Mouse (Mus musculus): ENCODE measurements around the gene Igfbp5. TPM values are rescaled to one million over a fixed set of nuclear protein-coding genes. Genes with fewer than 3 reads are reported as not detected.

Igfbp5 gene
- polyA plus RNA-seq, 1 experiment from 2014 or later, result 56.4 TPM

DNA sequence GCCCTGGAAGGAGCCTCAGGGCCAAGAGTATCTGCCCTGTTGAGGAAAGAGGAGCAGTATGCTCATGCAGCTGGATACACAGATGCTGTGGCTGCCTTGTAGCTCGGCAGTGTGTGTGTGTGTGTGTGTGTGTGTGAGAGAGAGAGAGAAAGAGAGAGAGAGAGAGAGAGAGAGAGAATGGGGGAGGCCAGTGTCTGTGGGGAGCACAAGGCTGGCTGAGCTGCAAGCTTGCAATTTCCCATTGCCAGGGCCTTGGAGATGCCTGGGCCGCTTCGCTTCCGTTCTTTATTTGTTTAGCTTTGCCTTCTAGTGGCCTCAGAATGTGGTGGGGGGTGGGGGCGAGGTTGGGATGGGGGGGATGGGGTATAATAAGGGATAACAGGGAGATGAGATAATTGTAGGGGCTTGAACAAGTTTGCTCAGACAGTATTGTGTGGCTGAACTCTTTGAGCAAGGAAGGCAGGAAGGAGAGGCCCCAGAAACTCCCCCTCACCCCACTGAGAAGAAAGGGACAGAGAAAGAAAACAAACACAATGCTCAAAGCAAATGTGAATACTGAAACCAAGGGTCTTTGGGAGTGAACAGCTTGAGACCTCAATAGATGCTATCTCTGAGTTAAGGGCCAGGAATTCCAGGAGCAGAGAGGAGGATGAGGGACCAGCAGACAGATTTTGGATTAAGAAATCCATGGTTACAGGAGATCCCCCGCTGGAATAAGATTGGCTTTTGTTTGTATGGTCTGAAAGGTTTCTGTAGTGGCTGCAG is 60.9 kb downstream of the Igfbp5 start:
- H3K4me2 ChIP-seq (replicated peaks; ENCODE audit: low read depth, low read length), result no peak overlapping the region
- H3K36me3 ChIP-seq (ENCODE audit: control insufficient read depth, insufficient read depth, low read length), result no peaks in the 10 kb centered on the region
- peak; percentile 71 for ATAC-seq (ENCODE audit: low FRiP score, low TSS enrichment)
- no peak overlapping the region for H3K4me3 ChIP-seq (ENCODE audit: low read length)
- H3K9me3 ChIP-seq (ENCODE audit: control insufficient read depth, low read length), result peaks cover 3% of the 10 kb centered on the region; the same call in 1 of the 2 replicates
- H3K27ac ChIP-seq (ENCODE audit: low read depth, low read length), result peak overlapping the region; percentile 73
- 5% methylated on average over 6 of the region's 6 CpGs for WGBS
- no peaks in the 10 kb centered on the region for H3K27me3 ChIP-seq (ENCODE audit: control insufficient read depth, insufficient read depth, low read length)
- no peak overlapping the region for H3K9ac ChIP-seq (ENCODE audit: low read depth, low read length)
- peaks cover 14% of the 10 kb centered on the region for H3K4me1 ChIP-seq (ENCODE audit: control insufficient read depth, insufficient read depth, low read length)

GRCm38 (mm10) chr1:72813089-72813638 is 61.5 kb downstream of the Igfbp5 start:
- H3K4me2 ChIP-seq (replicated peaks; ENCODE audit: low read depth, low read length), result no peak overlapping the region
- H3K9me3 ChIP-seq (ENCODE audit: control insufficient read depth, low read length), result peaks cover 3% of the 10 kb centered on the region; the same call in 1 of the 2 replicates
- H3K4me1 ChIP-seq (ENCODE audit: control insufficient read depth, insufficient read depth, low read length), result peaks cover 14% of the 10 kb centered on the region
- peak overlapping the region; percentile 73 for H3K27ac ChIP-seq (ENCODE audit: low read depth, low read length)
- 31% methylated on average over 5 of the region's 5 CpGs for WGBS
- no peaks in the 10 kb centered on the region for H3K27me3 ChIP-seq (ENCODE audit: control insufficient read depth, insufficient read depth, low read length)
- no peak overlapping the region for H3K9ac ChIP-seq (ENCODE audit: low read depth, low read length)
- H3K36me3 ChIP-seq (ENCODE audit: control insufficient read depth, insufficient read depth, low read length), result no peaks in the 10 kb centered on the region
- ATAC-seq (ENCODE audit: low FRiP score, low TSS enrichment), result peak; percentile 23; the same call in 1 of the 2 replicates
- no peak overlapping the region for H3K4me3 ChIP-seq (ENCODE audit: low read length)

GRCm38 (mm10) chr1:72811061-72811460 is 63.6 kb downstream of the Igfbp5 start:
- H3K9ac ChIP-seq (ENCODE audit: low read depth, low read length), result no peak overlapping the region
- H3K4me2 ChIP-seq (replicated peaks; ENCODE audit: low read depth, low read length), result no peak overlapping the region
- no peak overlapping the region for H3K27ac ChIP-seq (ENCODE audit: low read depth, low read length)
- no peaks in the 10 kb centered on the region for H3K27me3 ChIP-seq (ENCODE audit: control insufficient read depth, insufficient read depth, low read length)
- WGBS, result 85% methylated on average over 3 of the region's 3 CpGs
- H3K36me3 ChIP-seq (ENCODE audit: control insufficient read depth, insufficient read depth, low read length), result no peaks in the 10 kb centered on the region
- H3K4me3 ChIP-seq (ENCODE audit: low read length), result no peak overlapping the region
- no peak for ATAC-seq (ENCODE audit: low FRiP score, low TSS enrichment)
- peaks cover 3% of the 10 kb centered on the region; the same call in 1 of the 2 replicates for H3K9me3 ChIP-seq (ENCODE audit: control insufficient read depth, low read length)
- H3K4me1 ChIP-seq (ENCODE audit: control insufficient read depth, insufficient read depth, low read length), result peaks cover 16% of the 10 kb centered on the region

DNA sequence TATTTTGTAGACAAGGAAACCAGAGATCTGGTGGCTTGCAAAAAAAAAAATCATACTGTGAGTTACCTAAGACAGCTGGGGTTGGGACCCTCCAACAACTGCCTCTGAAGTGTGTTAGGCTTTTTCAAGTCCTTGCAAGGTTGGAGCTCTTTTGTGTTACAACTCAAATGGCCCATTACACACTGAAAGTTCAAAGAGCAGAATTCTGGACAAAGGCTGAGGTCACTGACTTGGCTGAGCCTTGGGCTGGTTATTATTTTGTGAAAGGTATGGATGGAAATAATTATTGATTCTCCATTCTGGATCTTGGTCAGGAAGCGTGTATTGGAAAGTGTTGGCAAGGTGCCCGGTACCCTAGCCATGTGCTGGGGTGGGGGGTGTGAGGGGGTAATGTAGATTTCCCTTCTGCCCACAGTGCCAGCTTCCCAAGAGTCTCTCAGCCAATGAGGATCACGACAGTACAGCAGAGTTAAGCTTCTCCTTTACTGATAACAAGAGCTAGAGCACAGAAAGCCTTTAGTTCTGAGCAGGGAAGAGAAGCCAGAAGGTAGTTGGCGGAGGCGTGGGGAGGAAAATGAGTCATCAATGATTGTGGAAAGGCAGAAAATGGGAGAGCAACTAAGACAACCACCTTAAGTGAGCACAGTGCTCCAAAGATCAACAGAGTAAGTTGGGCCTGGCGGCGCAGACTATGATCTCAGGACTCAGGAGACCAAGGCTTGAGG is 64.6 kb downstream of the Igfbp5 start:
- Histone ChIP-seq H3K9ac (ENCODE audit: low read depth, low read length) (no peak overlapping the region), H3K27me3 (ENCODE audit: control insufficient read depth, insufficient read depth, low read length) (no peaks in the 10 kb centered on the region), H3K4me2 (replicated peaks; ENCODE audit: low read depth, low read length) (no peak overlapping the region), H3K36me3 (ENCODE audit: control insufficient read depth, insufficient read depth, low read length) (no peaks in the 10 kb centered on the region), H3K4me1 (ENCODE audit: control insufficient read depth, insufficient read depth, low read length) (peaks cover 17% of the 10 kb centered on the region), H3K4me3 (ENCODE audit: low read length) (no peak overlapping the region), H3K27ac (ENCODE audit: low read depth, low read length) (no peak overlapping the region), H3K9me3 (ENCODE audit: control insufficient read depth, low read length) (peaks cover 3% of the 10 kb centered on the region; the same call in 1 of the 2 replicates)
- 92% methylated on average over 7 of the region's 7 CpGs for WGBS
- no peak for ATAC-seq (ENCODE audit: low FRiP score, low TSS enrichment)

GRCm38 (mm10) chr1:72809304-72809703 is 65.4 kb downstream of the Igfbp5 start:
- no peak for ATAC-seq (ENCODE audit: low FRiP score, low TSS enrichment)
- no peak overlapping the region for H3K4me2 ChIP-seq (replicated peaks; ENCODE audit: low read depth, low read length)
- WGBS, result 90% methylated on average over 7 of the region's 7 CpGs

More at GRCm38 (mm10) chr1:72809304-72809703, 65.4 kb downstream of the Igfbp5 start:
- Histone ChIP-seq H3K4me3 (ENCODE audit: low read length) (no peak overlapping the region), H3K9me3 (ENCODE audit: control insufficient read depth, low read length) (peaks cover 3% of the 10 kb centered on the region; the same call in 1 of the 2 replicates), H3K4me1 (ENCODE audit: control insufficient read depth, insufficient read depth, low read length) (peaks cover 17% of the 10 kb centered on the region), H3K9ac (ENCODE audit: low read depth, low read length) (no peak overlapping the region), H3K27me3 (ENCODE audit: control insufficient read depth, insufficient read depth, low read length) (no peaks in the 10 kb centered on the region), H3K27ac (ENCODE audit: low read depth, low read length) (no peak overlapping the region), H3K36me3 (ENCODE audit: control insufficient read depth, insufficient read depth, low read length) (no peaks in the 10 kb centered on the region)

Other genes with a start within 250 kb of the Igfbp5 start
- not detected in 2 replicates for gene Ankar, start 174.3 kb downstream of the Igfbp5 start, polyA plus RNA-seq (2014; fragmentation: Nextera tagmentation; extraction: Ambion mirVana)
- 2,102 and 2,490 TPM in 2 replicates for gene Rpl37a, start 163.6 kb downstream of the Igfbp5 start, polyA plus RNA-seq (2014; fragmentation: Nextera tagmentation; extraction: Ambion mirVana)
- gene Igfbp2, start 50.4 kb downstream of the Igfbp5 start, polyA plus RNA-seq (2014; fragmentation: Nextera tagmentation; extraction: Ambion mirVana), result 148 and 171 TPM in 2 replicates
- gene Tnp1, start 141.0 kb upstream of the Igfbp5 start, polyA plus RNA-seq (2014; fragmentation: Nextera tagmentation; extraction: Ambion mirVana), result not detected in 2 replicates

Data from kidney, embryonic 14.5 days (tissue).